Comparison of ENCODE assay signal across 7 mouse cellular contexts in genomic region chr17:3053859-3054258, GRCm38 (mm10).
DNase-seq lines count a peak whose midpoint lies in the region; ATAC-seq and TF ChIP-seq lines count a peak whose summit lies in the region.
"Not testable (repeated sequence)": the region's sequence is repeated elsewhere in the genome, so short reads cannot be mapped to it uniquely, and the experiment has no call there.

No protein-coding gene starts in this region.

- TF ChIP-seq CTCF in ES-Bruce4 (IDR thresholded peaks at IDR 0.05; ENCODE audit: low read depth, low read length); intestine, postnatal 0 days (IDR thresholded peaks at IDR 0.05; ENCODE audit: low read depth): not testable (repeated sequence)

- not testable (repeated sequence) for H3K4me1 ChIP-seq in ES-Bruce4 (ENCODE audit: control insufficient read depth, insufficient read depth, low read length); ES-E14 (ENCODE audit: control insufficient read depth in 2 of 2, insufficient read depth in 2 of 2, low read length in 2 of 2, poor library complexity in 1 of 2); intestine, embryonic 15.5 days (replicated peaks); intestine, embryonic 16.5 days (ENCODE audit: control insufficient read depth, insufficient read depth, low read length); intestine, postnatal 0 days (replicated peaks; ENCODE audit: control insufficient read depth, insufficient read depth, low read length)

- 69% methylated on average over 4 of the region's 4 CpGs for WGBS in intestine, embryonic 15.5 days
- 66% methylated on average over 4 of the region's 4 CpGs for WGBS in intestine, embryonic 16.5 days
- 37% methylated on average over 4 of the region's 4 CpGs for WGBS in intestine, postnatal 0 days

- H3K9ac ChIP-seq in ES-Bruce4 (ENCODE audit: low read depth, poor library complexity, severe bottlenecking); ES-E14 (ENCODE audit: insufficient read depth, low read depth, low read length, poor library complexity, severe bottlenecking); intestine, embryonic 15.5 days; intestine, embryonic 16.5 days (ENCODE audit: low read depth, low read length); intestine, postnatal 0 days (ENCODE audit: low read depth, low read length): not testable (repeated sequence)

- H3K4me2 ChIP-seq in intestine, embryonic 15.5 days (replicated peaks); intestine, embryonic 16.5 days (ENCODE audit: low read depth, low read length); intestine, postnatal 0 days (replicated peaks; ENCODE audit: low read depth): not testable (repeated sequence)

- ATAC-seq in intestine, embryonic 15.5 days, result peak; percentile 89
- peak; percentile 98 for ATAC-seq in intestine, embryonic 16.5 days
- peak; percentile 87 for ATAC-seq in intestine, postnatal 0 days

- H3K4me3 ChIP-seq in ES-Bruce4 (ENCODE audit: low read depth, low read length); ES-E14 (ENCODE audit: insufficient read depth in 1 of 2, low read depth in 1 of 2, low read length in 2 of 2, poor library complexity in 1 of 2, severe bottlenecking in 1 of 2); intestine, embryonic 15.5 days (replicated peaks); intestine, embryonic 16.5 days (ENCODE audit: low read length); intestine, postnatal 0 days (ENCODE audit: low read depth, low read length): not testable (repeated sequence)

- H3K9me3 ChIP-seq in ES-Bruce4 (replicated peaks; ENCODE audit: control insufficient read depth, insufficient read depth, low read length, poor library complexity, severe bottlenecking), result peaks cover 12% of the 10 kb centered on the region
- not testable (repeated sequence) for H3K9me3 ChIP-seq in ES-E14 (ENCODE audit: control insufficient read depth, insufficient read depth, low read depth, low read length); intestine, embryonic 15.5 days; intestine, embryonic 16.5 days (ENCODE audit: control insufficient read depth, low read length); intestine, postnatal 0 days (ENCODE audit: control insufficient read depth)

- DNase-seq in ES-E14 (ENCODE audit: low read depth, low spot score), result not testable (repeated sequence)
- DNase-seq in R1 (ENCODE audit: low read depth, low spot score), result peak; percentile 21
- peak; percentile 50 for DNase-seq in heart, adult 11 months

- not testable (repeated sequence) for H3K36me3 ChIP-seq in ES-Bruce4 (ENCODE audit: control insufficient read depth, insufficient read depth, low read length, poor library complexity, severe bottlenecking); ES-E14 (ENCODE audit: control insufficient read depth, insufficient read depth, low read length, poor library complexity, severe bottlenecking); intestine, embryonic 15.5 days; intestine, embryonic 16.5 days (ENCODE audit: control insufficient read depth, insufficient read depth, low read length); intestine, postnatal 0 days (ENCODE audit: control insufficient read depth, insufficient read depth)

- TF ChIP-seq EP300 in ES-Bruce4 (IDR thresholded peaks at IDR 0.05; ENCODE audit: insufficient read depth, low read depth, low read length), result not testable (repeated sequence)

- not testable (repeated sequence) for H3K27me3 ChIP-seq in ES-Bruce4 (ENCODE audit: control insufficient read depth, insufficient read depth, low read length, poor library complexity, severe bottlenecking); intestine, embryonic 15.5 days (replicated peaks); intestine, embryonic 16.5 days (replicated peaks; ENCODE audit: control insufficient read depth, insufficient read depth, low read length); intestine, postnatal 0 days (replicated peaks; ENCODE audit: control insufficient read depth, insufficient read depth, low read length)

- TF ChIP-seq POLR2A in ES-Bruce4 (IDR thresholded peaks at IDR 0.05; ENCODE audit: insufficient read depth, low read length), result not testable (repeated sequence)

- H3K27ac ChIP-seq in ES-Bruce4 (ENCODE audit: insufficient read depth, low read length), result peak overlapping the region; percentile 51
- H3K27ac ChIP-seq in ES-E14 (ENCODE audit: insufficient read depth, low read depth, low read length, poor library complexity, severe bottlenecking), result peak overlapping the region; percentile 53; the same call in 1 of the 2 replicates
- not testable (repeated sequence) for H3K27ac ChIP-seq in intestine, embryonic 15.5 days; intestine, embryonic 16.5 days (ENCODE audit: low read length); intestine, postnatal 0 days (ENCODE audit: low read depth, low read length)

- in situ Hi-C loops in ES-E14 (cut with MboI; ENCODE audit: low sequenced_read_pairs in 2 of 2, unreplicated experiment in 2 of 2), result not testable (repeated sequence)
